Mouse (Mus musculus) heart, adult 2 months (tissue): ENCODE data around the gene Lhpp.

ENCODE experiments used
- CTCF ChIP-seq: fragments of 200-600 bp; IDR thresholded peaks from 2 replicates; pipeline ENCODE4 v1.8.1; 2022; ENCODE audit warnings: antibody characterized with exemption, mild to moderate bottlenecking, moderate library complexity
- EP300 ChIP-seq: fragments of 200-500 bp; IDR thresholded peaks from 2 replicates; pipeline ENCODE4 v1.6.1; 2011; ENCODE audit warnings: low read depth, low read length, control low read depth; ENCODE audit not compliant: insufficient read depth
- POLR2A ChIP-seq: fragments of 200-500 bp; IDR thresholded peaks from 2 replicates; pipeline ENCODE4 v1.6.1; 2011; ENCODE audit warnings: mild to moderate bottlenecking, low read depth, low read length, control low read depth; ENCODE audit not compliant: insufficient read depth

DNA sequence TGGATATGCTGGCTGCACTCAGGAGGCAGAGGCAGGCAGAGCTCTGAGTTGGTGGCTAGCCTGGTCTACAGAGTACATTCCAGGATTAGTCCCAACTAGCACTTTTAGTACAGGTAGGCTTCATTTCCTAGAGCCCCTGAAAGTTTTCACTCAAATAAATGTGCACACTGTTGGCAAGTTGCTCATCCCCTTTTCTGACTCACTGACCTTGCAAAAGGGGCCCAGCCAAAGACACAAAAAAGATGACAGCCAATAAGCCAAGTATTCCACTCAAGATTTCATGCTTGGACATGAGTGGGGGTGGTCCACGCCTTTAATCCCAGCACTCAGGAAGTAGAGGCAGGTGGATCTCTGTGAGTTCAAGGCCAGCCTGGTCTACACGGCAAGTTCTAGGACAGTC is 29.0 kb upstream of the Lhpp start:
- no peak for TF ChIP-seq CTCF
- TF ChIP-seq POLR2A: no peak
- no peak for TF ChIP-seq EP300
